Mouse (Mus musculus) liver, adult 2 months (tissue): ENCODE results near the gene Olfml2a.

Experiments used
- CTCF ChIP-seq: fragments of 200-500 bp; IDR thresholded peaks from 2 replicates; pipeline ENCODE4 v1.5.1; 2011; ENCODE audit warnings: low read depth, low read length, control low read depth
- POLR2A ChIP-seq: fragments of 200-500 bp; IDR thresholded peaks from 2 replicates; pipeline ENCODE4 v1.6.1; 2011; ENCODE audit warnings: low read length, control low read depth; ENCODE audit not compliant: insufficient read depth; ENCODE audit errors: extremely low read depth

- TF ChIP-seq CTCF (no peak), POLR2A (no peak)
Observed at GRCm38 (mm10) chr2:38950281-38950719, 18.5 kb downstream of the Olfml2a start.
